Mouse (Mus musculus) midbrain, embryonic 12.5 days (tissue): ENCODE data around the gene Padi4. TPM values are rescaled to one million over a fixed set of nuclear protein-coding genes. Genes with fewer than 3 reads are reported as not detected.
A peak's percentile ranks its signal among the peaks of the same experiment; 100 is the strongest.

Source experiments
- ATAC-seq: fragments of 200-750 bp; cut with Nextera tagmentation; 2 replicates; pipeline ENCODE4 v1.8.0; 2017; ENCODE audit warnings: low read depth, moderate TSS enrichment, moderate library complexity; ENCODE audit not compliant: low FRiP score
- H3K27ac ChIP-seq: fragments of 300-500 bp; sonication (generic); replicated peaks from 2 replicates; pipeline ENCODE4 v1.5.1; 2016; ENCODE audit warnings: mild to moderate bottlenecking
- H3K27me3 ChIP-seq: fragments of 300-500 bp; sonication (generic); 2 replicates; pipeline ENCODE4 v1.6.1; 2016; ENCODE audit warnings: mild to moderate bottlenecking
- H3K36me3 ChIP-seq: fragments of 300-500 bp; sonication (generic); 2 replicates; pipeline ENCODE4 v1.6.1; 2016
- H3K4me1 ChIP-seq: fragments of 300-500 bp; sonication (generic); 2 replicates; pipeline ENCODE4 v1.6.1; 2016
- H3K4me2 ChIP-seq: fragments of 300-500 bp; sonication (generic); replicated peaks from 2 replicates; pipeline ENCODE4 v1.6.1; 2016; ENCODE audit warnings: mild to moderate bottlenecking, moderate library complexity
- H3K4me3 ChIP-seq: fragments of 300-500 bp; sonication (generic); 2 replicates; pipeline ENCODE4 v1.5.1; 2016; ENCODE audit warnings: mild to moderate bottlenecking
- H3K9ac ChIP-seq: fragments of 300-500 bp; sonication (generic); replicated peaks from 2 replicates; pipeline ENCODE4 v1.6.1; 2016; ENCODE audit warnings: mild to moderate bottlenecking, moderate library complexity
- H3K9me3 ChIP-seq: fragments of 300-500 bp; sonication (generic); 2 replicates; pipeline ENCODE4 v1.6.1; 2016; ENCODE audit warnings: mild to moderate bottlenecking
- whole genome bisulfite sequencing: fragments of 180-500 bp; shearing (Covaris S2); methylation state at CpG from one replicate; pipeline ENCODE4 v1.1.7; 2016; 5-methylcytosine and 5-hydroxymethylcytosine counted together
- polyA plus RNA-seq: library from polyadenylated mRNA; unstranded; fragments of >200 nt; fragmentation: Nextera tagmentation; extraction: Ambion mirVana; gene quantifications from 2 replicates; pipeline ENCODE4 v1.2.1, GENCODE M21; 2016

The Padi4 gene
- polyA plus RNA-seq, 1 experiment from 2014 or later: 0.10 TPM

DNA sequence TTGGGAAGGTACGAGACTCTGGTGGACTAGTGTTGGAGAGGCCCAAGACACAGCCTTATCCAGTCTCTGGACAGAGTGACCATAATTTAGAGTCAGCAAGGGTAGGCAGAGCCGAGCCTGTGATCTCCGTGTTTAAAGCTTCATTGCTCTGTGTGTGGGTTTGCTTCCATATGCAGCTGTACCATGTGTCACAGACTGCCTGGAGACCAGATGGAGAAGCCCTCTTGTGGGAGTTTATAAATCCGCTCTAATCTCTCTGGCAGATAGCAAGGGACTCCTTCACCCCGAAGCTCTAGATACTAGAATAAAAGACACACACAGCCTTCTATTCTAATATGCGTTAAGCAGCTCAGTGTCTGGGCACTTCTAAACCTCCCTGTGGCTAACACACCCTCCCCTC is 49.3 kb downstream of the Padi4 start:
- peak overlapping the region; percentile 63 for H3K27ac ChIP-seq
- 46% methylated on average over 6 of the region's 6 CpGs for WGBS
- peaks cover 38% of the 10 kb centered on the region for H3K36me3 ChIP-seq
- peaks cover 8% of the 10 kb centered on the region; the same call in 1 of the 2 replicates for H3K4me1 ChIP-seq
- no peak overlapping the region for H3K9ac ChIP-seq
- peak; percentile 11; the same call in 1 of the 2 replicates for ATAC-seq
- no peak overlapping the region for H3K4me3 ChIP-seq
- H3K9me3 ChIP-seq: no peaks in the 10 kb centered on the region
- H3K4me2 ChIP-seq: no peak overlapping the region
- H3K27me3 ChIP-seq: no peaks in the 10 kb centered on the region

DNA sequence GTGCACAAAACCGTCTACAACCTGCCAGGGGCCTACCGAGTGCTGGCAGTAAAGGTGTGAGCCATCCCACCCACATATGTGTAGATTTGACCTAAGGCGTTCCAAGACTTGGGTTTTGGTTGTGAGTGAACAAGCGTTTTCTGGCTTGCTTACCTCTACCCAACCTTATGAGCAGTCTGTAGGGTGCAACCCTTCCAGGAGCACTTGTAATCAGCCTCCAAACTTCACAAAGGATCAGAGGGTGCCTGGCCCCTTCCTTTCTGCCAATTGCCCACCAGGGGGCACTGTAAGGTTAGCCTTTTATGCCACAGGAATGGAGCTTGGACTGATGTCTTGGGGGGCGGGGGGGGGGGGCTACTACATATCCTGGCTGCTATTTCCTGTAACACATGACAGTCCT is 50.2 kb downstream of the Padi4 start:
- no peaks in the 10 kb centered on the region for H3K9me3 ChIP-seq
- H3K9ac ChIP-seq: no peak overlapping the region
- no peaks in the 10 kb centered on the region for H3K27me3 ChIP-seq
- H3K36me3 ChIP-seq: peaks cover 47% of the 10 kb centered on the region
- H3K4me2 ChIP-seq: no peak overlapping the region
- WGBS: 66% methylated on average over 5 of the region's 5 CpGs
- peak overlapping the region; percentile 63 for H3K27ac ChIP-seq
- ATAC-seq: peak; percentile 48; the same call in 1 of the 2 replicates
- H3K4me1 ChIP-seq: peaks cover 8% of the 10 kb centered on the region; the same call in 1 of the 2 replicates
- no peak overlapping the region for H3K4me3 ChIP-seq

DNA sequence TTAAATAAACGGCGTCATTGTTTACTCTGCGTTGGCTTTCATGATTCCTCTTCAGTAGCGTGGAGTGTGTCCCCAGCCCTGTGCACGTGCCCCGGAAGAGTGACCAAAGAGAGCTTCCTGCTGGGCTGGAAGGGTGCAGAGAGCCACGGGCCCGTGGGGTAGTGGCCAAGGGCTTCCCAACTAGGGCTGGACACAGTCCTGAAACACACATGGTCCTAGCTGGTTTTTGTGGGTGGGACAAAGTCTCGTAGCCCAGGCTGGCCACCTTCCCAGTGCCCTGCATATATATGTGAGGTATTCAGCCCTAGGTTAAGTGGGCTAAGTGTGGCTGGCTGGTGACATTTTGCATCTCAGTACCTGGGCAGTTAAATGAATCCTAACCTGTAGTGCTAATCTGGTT is 50.8 kb downstream of the Padi4 start:
- no peak overlapping the region for H3K4me3 ChIP-seq
- no peak for ATAC-seq
- peaks cover 53% of the 10 kb centered on the region for H3K36me3 ChIP-seq
- peak overlapping the region; percentile 63 for H3K27ac ChIP-seq
- no peaks in the 10 kb centered on the region for H3K27me3 ChIP-seq
- no peaks in the 10 kb centered on the region for H3K9me3 ChIP-seq
- peaks cover 8% of the 10 kb centered on the region; the same call in 1 of the 2 replicates for H3K4me1 ChIP-seq
- no peak overlapping the region for H3K9ac ChIP-seq
- WGBS: 91% methylated on average over 9 of the region's 9 CpGs
- no peak overlapping the region for H3K4me2 ChIP-seq

DNA sequence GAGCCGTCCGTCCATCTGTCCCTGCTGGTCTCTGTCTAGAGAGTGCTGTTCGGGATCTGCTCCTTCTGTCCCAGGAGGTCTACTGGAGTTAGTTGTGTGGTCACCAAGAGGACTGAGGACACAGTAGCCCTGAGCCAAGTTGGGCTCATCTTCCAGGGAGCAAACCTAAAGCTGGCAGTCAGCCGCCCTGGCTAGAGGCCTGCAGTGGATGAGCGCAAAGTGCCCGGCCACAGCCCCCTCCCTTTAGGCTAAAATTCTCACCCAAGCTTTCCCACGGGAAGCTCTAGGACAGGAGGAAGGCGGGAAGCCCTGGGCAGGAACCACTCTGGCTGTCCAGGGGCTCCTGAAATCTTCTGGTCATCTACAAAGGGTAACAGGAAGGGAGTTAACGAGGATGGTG is 51.3 kb downstream of the Padi4 start:
- H3K27me3 ChIP-seq: no peaks in the 10 kb centered on the region
- H3K4me2 ChIP-seq: no peak overlapping the region
- no peak for ATAC-seq
- no peak overlapping the region for H3K9ac ChIP-seq
- H3K27ac ChIP-seq: 0 out of 2 replicates have a peak overlapping the region, but pooled peaks have one; percentile 63
- H3K36me3 ChIP-seq: peaks cover 58% of the 10 kb centered on the region
- H3K4me3 ChIP-seq: no peak overlapping the region
- no peaks in the 10 kb centered on the region for H3K9me3 ChIP-seq
- WGBS: 79% methylated on average over 9 of the region's 9 CpGs
- H3K4me1 ChIP-seq: peaks cover 8% of the 10 kb centered on the region; the same call in 1 of the 2 replicates

DNA sequence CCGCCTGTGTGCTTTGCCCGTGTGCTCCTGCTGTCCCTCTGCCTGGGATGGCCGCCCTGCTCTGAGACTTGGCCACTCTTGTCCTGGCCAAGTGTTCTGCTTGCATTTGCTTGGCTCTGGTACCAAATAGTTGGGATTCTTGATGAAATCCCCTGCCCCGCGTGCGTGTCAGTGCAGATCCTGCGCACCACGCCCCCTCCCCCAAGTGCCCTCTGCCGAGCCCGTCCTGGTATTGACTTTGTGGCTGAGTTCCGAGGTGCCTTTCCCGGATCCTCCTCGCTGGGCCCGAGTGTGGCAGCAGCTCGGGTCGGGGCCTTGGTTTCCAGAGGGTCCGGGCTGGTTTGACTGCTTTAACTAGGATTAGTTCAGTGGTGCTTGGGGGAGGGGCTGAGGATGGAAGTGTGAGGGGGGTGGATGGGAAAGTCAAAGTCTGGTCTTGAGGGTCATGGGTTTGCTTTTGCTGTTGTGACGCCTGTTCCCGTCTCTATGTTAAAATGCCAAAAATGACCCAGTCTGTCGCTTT is 52.0 kb downstream of the Padi4 start:
- Histone ChIP-seq H3K4me1 (peaks cover 8% of the 10 kb centered on the region; the same call in 1 of the 2 replicates), H3K4me2 (no peak overlapping the region), H3K9ac (no peak overlapping the region), H3K9me3 (no peaks in the 10 kb centered on the region), H3K4me3 (no peak overlapping the region), H3K36me3 (peaks cover 63% of the 10 kb centered on the region), H3K27me3 (no peaks in the 10 kb centered on the region), H3K27ac (no peak overlapping the region)
- ATAC-seq: no peak
- 84% methylated on average over 20 of the region's 20 CpGs for WGBS

DNA sequence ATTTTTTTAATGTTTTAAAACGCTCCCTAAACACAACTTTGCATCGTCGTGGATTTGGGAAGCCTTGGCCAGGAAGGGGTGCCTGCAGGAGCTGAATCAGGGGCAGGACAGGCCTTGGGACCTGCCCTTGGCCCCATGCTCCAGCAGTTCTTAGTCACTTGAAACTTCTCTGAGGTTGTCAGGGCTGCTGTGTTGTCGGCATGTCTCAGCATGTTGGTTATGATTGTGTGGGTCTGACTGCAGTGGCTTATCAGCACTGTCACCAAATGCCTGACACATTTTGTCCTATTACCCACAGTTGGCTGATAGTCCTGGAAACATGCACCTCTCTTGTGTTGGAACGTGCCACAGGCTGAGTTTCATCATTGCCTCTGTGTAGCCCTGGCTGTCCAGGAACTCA is 53.9 kb downstream of the Padi4 start:
- H3K9ac ChIP-seq: no peak overlapping the region
- H3K36me3 ChIP-seq: peaks cover 82% of the 10 kb centered on the region
- no peaks in the 10 kb centered on the region for H3K27me3 ChIP-seq
- H3K27ac ChIP-seq: no peak overlapping the region
- H3K4me3 ChIP-seq: no peak overlapping the region
- no peak overlapping the region for H3K4me2 ChIP-seq
- WGBS: 92% methylated on average over 5 of the region's 5 CpGs
- H3K9me3 ChIP-seq: no peaks in the 10 kb centered on the region
- ATAC-seq: no peak
- peaks cover 8% of the 10 kb centered on the region; the same call in 1 of the 2 replicates for H3K4me1 ChIP-seq

DNA sequence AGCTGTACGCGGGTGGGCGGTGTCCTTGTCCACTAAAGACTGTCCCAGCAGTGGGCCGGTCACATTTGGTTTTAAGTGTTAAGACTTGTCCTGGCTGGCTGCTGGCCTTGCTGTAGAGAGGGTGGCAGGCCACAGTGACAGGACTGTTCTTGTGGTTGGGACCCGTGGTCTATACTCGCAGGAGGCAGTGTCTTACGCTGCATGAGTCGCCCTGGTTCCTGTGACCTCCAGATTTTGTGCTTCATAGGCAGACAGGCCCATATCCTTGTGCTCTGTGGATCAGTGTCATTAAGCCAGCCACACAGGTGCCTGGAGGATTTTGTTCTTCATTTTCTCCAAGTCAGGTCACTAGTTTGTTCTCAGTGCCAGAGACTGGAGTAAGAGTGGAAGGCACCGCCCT is 55.6 kb downstream of the Padi4 start:
- Histone ChIP-seq H3K4me1 (peaks cover 12% of the 10 kb centered on the region), H3K36me3 (peaks cover 95% of the 10 kb centered on the region), H3K27me3 (no peaks in the 10 kb centered on the region), H3K4me2 (no peak overlapping the region), H3K9me3 (no peaks in the 10 kb centered on the region), H3K9ac (no peak overlapping the region), H3K4me3 (no peak overlapping the region), H3K27ac (no peak overlapping the region)
- no peak for ATAC-seq
- WGBS: 97% methylated on average over 9 of the region's 9 CpGs

DNA sequence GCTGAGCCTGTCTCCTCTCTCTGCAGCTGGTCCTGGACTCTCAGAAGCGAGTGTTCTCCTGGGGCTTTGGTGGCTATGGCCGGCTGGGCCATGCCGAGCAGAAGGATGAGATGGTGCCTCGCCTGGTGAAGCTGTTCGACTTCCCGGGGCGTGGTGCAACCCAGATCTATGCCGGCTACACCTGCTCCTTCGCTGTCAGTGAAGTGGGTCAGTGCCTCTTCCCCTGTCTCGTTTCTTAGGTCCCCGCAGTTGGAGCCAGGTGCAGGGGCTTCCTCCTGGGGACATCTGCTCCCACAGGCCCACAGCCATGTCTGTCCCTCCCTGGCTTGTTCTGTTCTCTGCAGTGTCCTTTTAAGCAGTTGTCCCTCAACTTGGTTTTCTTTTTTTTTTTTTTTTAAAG is 57.0 kb downstream of the Padi4 start:
- WGBS: 93% methylated on average over 11 of the region's 11 CpGs
- Histone ChIP-seq H3K4me2 (no peak overlapping the region), H3K4me3 (no peak overlapping the region), H3K9me3 (no peaks in the 10 kb centered on the region), H3K27ac (no peak overlapping the region), H3K4me1 (peaks cover 26% of the 10 kb centered on the region), H3K36me3 (peaks cover 95% of the 10 kb centered on the region), H3K9ac (no peak overlapping the region), H3K27me3 (no peaks in the 10 kb centered on the region)
- no peak for ATAC-seq

DNA sequence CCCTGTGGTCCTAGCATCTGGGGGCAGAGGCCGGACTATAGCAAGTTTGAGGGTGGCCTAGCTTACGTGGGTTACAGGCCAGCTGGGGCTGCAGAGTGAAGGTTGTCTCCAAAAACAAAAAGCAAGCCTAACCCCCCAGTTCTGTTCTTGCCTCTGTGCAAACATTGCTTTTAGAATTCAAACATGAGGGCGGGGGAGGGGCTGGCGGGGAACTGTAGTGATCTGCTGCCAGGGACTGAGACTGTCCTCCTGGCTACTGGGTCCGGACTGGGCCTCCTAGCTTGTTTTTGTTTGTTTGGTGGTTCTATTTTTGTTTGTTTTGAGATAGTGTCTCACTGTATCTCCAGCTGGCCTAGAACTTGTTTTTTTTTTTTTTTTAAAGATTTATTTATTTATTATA is 59.5 kb downstream of the Padi4 start:
- H3K4me1 ChIP-seq: peaks cover 34% of the 10 kb centered on the region
- ATAC-seq: no peak
- H3K4me3 ChIP-seq: no peak overlapping the region
- no peaks in the 10 kb centered on the region for H3K9me3 ChIP-seq
- H3K36me3 ChIP-seq: peaks cover 94% of the 10 kb centered on the region
- no peak overlapping the region for H3K4me2 ChIP-seq
- 82% methylated on average over 5 of the region's 5 CpGs for WGBS
- no peaks in the 10 kb centered on the region for H3K27me3 ChIP-seq
- H3K27ac ChIP-seq: no peak overlapping the region
- no peak overlapping the region; the same call in 1 of the 2 replicates for H3K9ac ChIP-seq

DNA sequence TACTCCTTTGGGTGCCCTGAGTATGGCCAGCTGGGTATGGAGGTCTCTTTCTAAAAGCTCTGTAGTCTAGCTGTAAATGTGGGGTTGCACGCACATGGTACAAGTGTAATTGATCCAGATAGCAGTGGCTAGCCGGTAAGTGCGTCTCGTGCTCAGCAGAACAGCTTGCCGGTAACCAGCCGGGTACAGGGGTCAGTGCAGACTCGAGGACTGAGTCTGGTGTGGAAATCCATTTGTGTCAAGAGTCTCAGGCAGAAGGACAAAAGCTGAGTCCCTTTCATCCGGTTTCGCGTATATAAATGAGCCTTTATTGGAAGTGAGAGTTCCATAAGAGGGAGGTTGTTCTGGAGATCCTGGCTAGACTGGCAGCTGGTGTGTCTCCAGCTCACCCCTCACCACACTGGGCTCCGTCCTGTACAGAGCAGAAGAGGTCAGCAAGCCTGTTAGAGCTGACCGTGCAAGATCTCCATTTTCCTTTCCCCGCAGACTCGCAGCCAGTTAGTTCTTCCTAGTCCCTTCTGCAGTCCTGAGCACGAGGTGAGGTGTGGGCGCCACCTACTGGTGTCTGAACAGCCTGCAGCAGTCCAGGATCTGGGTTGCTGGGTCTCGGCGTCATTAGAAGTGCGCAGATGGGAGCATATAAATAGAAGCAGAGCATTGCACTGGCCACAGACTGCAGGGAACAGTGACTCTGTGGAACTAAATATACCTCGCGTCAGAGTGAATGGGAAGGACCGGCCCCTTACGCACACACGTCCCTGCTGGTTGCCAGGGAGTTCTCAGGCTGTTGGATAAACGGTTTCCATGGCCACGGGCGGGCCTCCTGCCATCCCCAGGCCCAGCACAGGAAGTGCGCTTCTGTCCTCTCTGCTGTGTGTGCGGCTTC is 60.3 kb downstream of the Padi4 start:
- Histone ChIP-seq H3K9ac (no peak overlapping the region), H3K27me3 (no peaks in the 10 kb centered on the region), H3K4me3 (no peak overlapping the region), H3K4me2 (no peak overlapping the region), H3K4me1 (peaks cover 37% of the 10 kb centered on the region), H3K9me3 (no peaks in the 10 kb centered on the region), H3K36me3 (peaks cover 94% of the 10 kb centered on the region), H3K27ac (peak overlapping the region; percentile 77)
- WGBS: 38% methylated on average over 29 of the region's 29 CpGs
- ATAC-seq: peak; percentile 75

DNA sequence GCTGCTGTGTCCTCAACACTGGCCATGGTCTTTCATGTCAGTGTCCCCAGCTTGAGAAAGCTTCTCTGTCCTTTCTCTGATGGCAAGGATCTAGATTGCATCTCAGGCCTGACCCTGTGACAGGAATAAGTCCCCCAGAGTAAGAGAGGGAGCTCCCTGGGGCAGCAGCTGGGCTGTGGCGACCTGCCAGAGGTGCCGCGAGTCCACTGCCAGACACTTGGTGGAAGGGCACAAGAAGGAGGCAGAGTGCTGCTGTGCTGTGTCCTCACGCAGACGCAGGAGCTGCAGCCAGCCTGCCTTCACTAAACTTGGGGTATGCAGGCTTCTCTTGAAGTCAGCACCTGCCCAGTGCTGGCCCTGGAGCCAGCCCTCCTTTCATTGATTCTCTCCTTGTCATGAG is 62.7 kb downstream of the Padi4 start:
- Histone ChIP-seq H3K4me3 (no peak overlapping the region), H3K4me2 (no peak overlapping the region), H3K9me3 (no peaks in the 10 kb centered on the region), H3K27me3 (no peaks in the 10 kb centered on the region), H3K4me1 (peaks cover 47% of the 10 kb centered on the region), H3K27ac (no peak overlapping the region; the same call in 1 of the 2 replicates), H3K36me3 (peaks cover 96% of the 10 kb centered on the region), H3K9ac (no peak overlapping the region)
- 93% methylated on average over 5 of the region's 5 CpGs for WGBS
- no peak for ATAC-seq

DNA sequence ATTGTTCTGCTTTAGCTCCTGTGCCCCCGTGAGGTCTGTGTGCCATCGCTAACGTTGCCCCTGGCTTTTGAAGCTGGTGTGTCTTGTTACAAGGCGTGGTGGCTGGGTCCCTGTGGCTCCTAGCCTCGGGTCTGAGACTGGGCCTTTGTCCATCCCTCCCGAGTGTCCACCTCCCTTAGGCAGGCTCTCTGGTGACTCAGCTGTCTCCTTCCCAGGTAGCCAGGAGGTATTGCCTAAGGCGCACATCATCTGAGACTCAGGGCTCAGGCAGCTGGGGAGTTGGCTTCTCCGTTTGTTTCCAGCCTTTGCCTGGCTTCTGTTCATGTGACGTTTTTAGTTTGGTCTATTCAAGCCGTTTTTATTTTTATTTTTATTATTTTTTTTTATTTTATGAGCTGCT is 63.3 kb downstream of the Padi4 start:
- H3K27ac ChIP-seq: no peak overlapping the region
- H3K9ac ChIP-seq: no peak overlapping the region
- peaks cover 49% of the 10 kb centered on the region for H3K4me1 ChIP-seq
- H3K4me3 ChIP-seq: no peak overlapping the region
- peaks cover 96% of the 10 kb centered on the region for H3K36me3 ChIP-seq
- ATAC-seq: no peak
- no peaks in the 10 kb centered on the region for H3K9me3 ChIP-seq
- no peak overlapping the region for H3K4me2 ChIP-seq
- H3K27me3 ChIP-seq: no peaks in the 10 kb centered on the region
- WGBS: 80% methylated on average over 10 of the region's 10 CpGs
